Mouse (Mus musculus): ENCODE data around the gene Uvrag.
"Not testable (repeated sequence)": the region's sequence is repeated elsewhere in the genome, so short reads cannot be mapped to it uniquely, and the experiment has no call there.

The Uvrag gene

GRCm38 (mm10) chr7:98970721-98971120 lies 170.2 kb downstream of the Uvrag start:
- no peak for DNase-seq (ENCODE audit: low spot score)

DNA sequence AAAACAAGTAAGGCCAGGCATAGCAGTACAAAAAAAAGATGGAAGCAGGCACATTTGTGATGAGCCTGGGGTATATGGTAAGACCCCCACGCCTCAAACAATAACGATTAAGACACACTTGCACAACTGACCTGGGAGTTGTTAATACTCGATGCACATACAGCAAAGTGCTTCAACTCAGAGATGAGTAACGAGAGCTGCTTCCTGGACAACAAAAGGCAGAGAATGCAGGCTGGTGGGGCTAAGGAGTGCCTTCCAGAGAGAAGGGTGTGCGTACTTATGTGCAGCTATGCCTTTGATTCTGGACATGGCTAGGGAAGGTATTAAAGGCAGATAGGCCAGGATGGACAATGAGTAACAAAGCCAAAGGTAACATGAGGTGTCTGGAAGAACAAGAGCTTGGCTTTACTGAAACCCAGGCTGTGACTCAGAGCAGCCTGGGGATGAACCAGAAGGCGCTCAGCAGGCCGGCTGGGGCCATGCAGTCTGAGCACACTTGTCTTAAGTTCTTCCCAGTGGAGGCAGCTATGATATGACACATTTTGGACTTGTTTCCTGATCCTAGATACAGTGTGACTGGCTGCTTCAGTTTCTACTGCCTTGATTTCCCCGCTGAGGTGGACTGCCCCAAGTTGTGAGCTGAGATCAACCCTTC lies 172.1 kb downstream of the Uvrag start:
- DNase-seq (ENCODE audit: low spot score) = no peak

GRCm38 (mm10) chr7:98968082-98968674 lies 172.8 kb downstream of the Uvrag start:
- no peak for DNase-seq (ENCODE audit: low spot score)

- no peak for DNase-seq (ENCODE audit: low spot score)
Observed at GRCm38 (mm10) chr7:98967672-98968071, 173.3 kb downstream of the Uvrag start.

DNA sequence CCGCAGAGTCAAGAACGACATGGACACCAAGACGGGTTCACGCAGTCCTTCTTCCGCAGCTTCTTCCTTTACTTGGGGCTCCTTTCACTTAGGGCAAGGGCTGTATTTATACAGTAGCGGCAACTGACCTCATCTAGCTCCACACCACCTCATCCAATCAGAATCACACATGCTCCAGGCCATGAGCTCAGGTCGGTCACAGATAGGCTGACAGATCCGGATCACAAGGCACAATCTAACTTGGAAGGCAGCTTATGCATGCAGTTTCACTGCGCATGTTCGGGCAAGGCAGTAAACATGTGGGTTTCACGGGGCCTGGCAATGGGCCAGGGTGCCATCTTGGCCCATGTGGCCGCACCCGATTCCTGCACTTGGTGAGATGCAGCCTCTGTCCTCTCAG lies 177.4 kb downstream of the Uvrag start:
- DNase-seq (ENCODE audit: low spot score) = not testable (repeated sequence)

DNA sequence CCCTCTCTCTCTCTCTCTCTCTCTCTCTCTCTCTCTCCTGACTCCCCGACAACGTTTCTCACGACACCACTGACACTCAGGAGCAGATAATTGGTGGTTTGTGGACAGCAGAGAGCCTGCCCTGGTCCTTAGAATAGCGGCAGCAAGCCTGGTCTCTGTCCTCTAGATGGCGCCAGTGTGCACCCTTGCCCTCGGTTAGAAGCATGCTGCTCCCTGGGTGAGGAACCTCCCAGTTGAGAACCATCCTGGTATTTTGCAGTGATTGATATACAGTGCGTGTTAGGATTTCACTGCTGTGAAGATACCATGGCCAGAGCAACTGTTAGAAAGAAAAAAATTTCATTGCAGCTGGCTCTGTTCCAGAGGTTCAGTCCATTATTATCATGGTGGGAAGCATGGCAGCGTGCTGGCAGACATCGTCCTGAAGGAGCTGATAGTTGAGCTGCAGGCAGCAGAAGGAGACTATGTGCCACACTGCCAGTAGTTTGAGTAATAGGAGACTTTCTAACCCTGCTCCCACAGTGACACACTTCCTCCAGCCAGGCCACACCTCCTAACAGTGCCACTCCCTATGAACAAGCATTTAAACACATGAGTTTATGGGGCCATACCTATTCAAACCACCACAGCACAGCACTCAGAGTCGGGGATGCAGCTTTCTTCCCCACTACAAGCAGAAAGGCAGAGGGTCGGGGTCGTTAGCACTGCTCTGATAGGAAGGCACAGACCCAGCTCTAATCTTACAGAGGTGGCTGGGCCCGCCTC lies 178.2 kb downstream of the Uvrag start:
- no peak for DNase-seq (ENCODE audit: low spot score)

GRCm38 (mm10) chr7:98962074-98962473 lies 178.9 kb downstream of the Uvrag start:
- no peak for DNase-seq (ENCODE audit: low spot score)

DNA sequence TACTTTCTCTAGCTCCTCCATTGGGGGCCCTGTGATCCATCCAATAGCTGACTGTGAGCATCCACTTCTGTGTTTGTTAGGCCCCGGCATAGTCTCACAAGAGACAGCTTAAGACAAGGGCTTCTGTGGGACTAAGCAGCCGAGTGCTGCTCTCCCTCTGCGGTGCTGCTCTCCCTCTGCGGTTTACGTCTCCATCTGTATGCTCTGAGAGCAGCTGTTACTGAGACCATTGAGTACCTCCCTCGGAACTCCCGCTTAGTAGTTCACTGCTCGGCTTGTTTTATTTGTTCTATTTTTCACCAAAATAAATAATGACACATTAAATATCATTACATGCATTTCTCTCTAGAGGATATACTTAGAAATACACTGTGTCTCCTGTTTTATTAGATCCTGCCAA lies 180.7 kb downstream of the Uvrag start:
- no peak for DNase-seq (ENCODE audit: low spot score)

DNA sequence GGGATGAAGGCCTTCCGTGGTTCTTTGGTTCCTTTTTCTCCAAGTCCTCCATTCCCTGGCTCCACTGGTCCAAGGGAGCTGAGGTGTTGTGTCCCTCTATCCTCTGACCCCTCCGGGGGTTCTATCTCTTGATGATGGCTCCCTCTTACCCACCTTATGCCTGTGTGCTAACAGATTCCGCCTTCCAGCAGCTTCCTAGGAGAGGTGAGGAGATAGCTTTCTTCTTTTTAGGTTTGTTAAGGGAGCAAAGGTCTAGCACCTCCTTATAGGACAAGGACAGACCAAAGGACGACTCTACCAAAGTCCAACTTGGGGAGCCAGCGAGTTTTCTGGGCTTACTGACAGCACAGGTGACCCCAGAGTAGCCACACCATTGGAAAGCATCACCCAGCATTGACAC lies 181.7 kb downstream of the Uvrag start:
- DNase-seq (ENCODE audit: low spot score) = no peak

GRCm38 (mm10) chr7:98958172-98958571 lies 182.8 kb downstream of the Uvrag start:
- DNase-seq (ENCODE audit: low spot score) = no peak

DNA sequence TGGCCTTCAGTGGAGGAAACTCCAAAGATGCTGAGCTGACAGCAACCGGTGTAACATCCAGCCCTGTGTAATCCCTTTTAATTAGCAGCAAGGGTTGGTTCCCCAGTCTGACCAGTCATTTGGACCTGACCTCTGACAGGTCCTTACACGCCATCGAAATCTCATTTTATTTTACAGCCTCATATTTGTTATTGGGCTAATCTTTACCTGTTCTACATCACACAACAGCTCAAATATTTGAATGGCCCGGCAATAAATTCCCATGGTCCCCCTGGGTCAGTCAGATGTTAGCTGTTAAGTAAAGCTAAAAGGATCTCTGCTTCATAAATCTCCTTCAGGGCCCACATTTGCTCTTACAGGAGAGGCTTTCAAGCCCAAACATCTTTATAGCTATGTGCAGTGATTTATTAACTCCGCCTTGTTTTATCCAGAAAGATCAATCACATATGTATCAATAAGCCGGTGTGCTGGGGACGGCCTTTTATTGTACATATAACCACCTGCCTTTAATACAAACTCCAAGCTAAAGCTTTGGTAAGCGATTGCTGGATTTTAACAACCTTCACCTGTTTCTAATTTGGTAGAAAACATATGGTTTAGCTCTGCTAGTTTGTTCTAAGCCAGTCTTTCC lies 183.7 kb downstream of the Uvrag start:
- no peak for DNase-seq (ENCODE audit: low spot score)

DNA sequence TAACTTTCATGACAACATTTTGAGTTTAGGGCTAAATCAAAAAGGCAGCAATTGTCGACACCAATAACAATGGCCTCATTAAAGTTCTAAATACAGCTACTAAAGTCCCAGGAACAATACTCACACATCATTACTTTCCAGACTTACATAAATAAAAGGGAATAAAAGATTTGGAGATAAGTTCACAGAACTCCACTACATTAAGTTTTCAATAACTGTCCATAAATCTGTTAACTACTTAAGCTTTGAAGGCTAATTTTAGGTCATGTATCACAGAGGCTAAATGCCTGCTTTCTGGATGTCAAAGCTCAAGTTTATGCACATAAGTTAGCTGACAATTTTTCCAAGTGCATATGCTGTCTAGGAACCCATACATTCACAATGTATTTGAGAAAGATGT lies 184.3 kb downstream of the Uvrag start:
- no peak for DNase-seq (ENCODE audit: low spot score)

- DNase-seq (ENCODE audit: low spot score) = no peak
Observed at GRCm38 (mm10) chr7:98953649-98954048, 187.3 kb downstream of the Uvrag start.

GRCm38 (mm10) chr7:98944986-98945385 lies 196.0 kb downstream of the Uvrag start:
- no peak for DNase-seq (ENCODE audit: low spot score)

DNA sequence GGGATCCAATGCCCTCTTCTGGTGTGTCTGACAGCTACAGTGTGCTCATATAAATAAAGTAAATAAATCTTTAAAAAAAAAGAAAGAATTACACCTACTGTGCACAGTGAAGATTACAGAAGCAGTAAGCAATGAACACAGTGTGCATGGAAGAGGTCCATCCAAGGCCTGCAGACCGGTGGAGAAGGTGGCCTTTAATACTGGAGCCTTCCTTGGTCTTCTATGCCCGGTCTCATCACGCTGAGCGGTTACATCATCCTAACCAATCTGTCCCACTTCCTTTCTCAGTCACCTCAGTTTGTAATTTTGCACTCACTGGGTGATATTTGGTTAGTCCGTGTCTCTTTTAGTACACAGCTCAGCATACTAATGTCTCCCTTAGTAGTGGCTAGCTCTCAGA lies 197.3 kb downstream of the Uvrag start:
- DNase-seq (ENCODE audit: low spot score) = no peak

DNA sequence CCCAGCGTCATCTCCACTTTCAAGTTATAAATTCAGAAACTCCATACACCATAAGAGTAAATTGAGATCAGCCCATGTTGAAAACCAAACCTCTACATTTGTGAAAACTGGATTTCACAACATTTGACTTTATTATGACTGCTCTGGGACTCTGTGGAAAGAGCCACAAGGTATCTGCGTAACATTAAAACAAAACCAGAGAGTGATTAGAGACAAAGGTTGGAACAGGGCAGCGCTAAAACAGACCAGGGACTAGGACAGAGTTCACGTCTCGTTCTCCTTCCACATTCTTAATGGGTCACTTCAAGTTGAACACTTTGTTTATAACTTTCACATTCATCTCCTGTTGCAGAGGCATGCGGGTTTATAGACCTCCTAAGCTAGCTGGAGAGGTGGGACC lies 198.2 kb downstream of the Uvrag start:
- DNase-seq (ENCODE audit: low spot score) = no peak

DNA sequence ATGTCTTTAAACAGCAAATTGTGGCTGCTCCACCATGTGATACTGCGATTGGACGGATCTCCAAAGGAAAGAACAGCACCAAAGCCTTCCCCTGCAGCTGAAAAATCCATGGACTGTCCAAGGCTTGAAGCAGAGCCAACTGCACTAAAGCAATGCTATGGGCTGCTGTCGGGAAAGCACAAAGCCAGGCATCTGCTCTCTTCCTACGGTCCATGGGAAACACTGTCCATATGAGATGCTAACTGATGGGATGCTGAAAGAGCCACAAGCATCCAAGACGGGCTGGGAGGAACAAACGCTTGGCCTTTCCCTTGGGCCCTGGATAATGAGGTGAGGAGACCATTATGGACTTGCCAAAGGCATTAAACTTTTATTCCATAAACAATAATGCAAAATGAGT lies 201.7 kb downstream of the Uvrag start:
- DNase-seq (ENCODE audit: low spot score) = no peak

DNA sequence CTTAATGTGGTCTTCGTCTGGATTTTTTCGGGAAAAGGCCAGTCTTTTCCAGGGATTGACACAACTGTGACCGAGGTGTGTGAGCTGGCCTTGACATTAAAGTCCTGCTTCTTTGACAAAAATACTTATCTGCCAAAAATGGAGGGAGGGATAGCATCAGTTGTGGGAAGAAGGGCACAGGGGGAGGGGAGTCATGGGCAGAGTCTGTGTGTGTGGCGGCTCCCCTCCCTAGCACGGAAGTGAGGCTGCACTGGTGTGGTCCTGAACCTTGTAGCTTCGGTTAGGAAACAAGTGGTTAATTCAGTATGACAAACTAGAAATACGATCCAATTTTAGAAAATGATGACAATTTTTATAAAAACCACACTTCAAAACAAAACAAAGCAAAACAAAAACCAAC lies 202.3 kb downstream of the Uvrag start:
- no peak for DNase-seq (ENCODE audit: low spot score)

GRCm38 (mm10) chr7:98937079-98937813 lies 203.7 kb downstream of the Uvrag start:
- no peak for DNase-seq (ENCODE audit: low spot score)

- DNase-seq (ENCODE audit: low spot score) = no peak
Observed at GRCm38 (mm10) chr7:98935757-98936156, 205.2 kb downstream of the Uvrag start.

- DNase-seq (ENCODE audit: low spot score) = no peak
Observed at GRCm38 (mm10) chr7:98935193-98935592, 205.7 kb downstream of the Uvrag start.

- DNase-seq (ENCODE audit: low spot score) = no peak
Observed at GRCm38 (mm10) chr7:98928336-98929025, 212.5 kb downstream of the Uvrag start.

Data from layer of hippocampus, adult 9-10 months (tissue).